Mouse (Mus musculus): ENCODE data around the gene Kank4. TPM values are rescaled to one million over a fixed set of nuclear protein-coding genes. Genes with fewer than 3 reads are reported as not detected.

Gene Kank4
- 0.47 and 0.69 TPM in 2 replicates for polyA plus RNA-seq (2015; fragmentation: Nextera tagmentation; extraction: Ambion mirVana)

DNA sequence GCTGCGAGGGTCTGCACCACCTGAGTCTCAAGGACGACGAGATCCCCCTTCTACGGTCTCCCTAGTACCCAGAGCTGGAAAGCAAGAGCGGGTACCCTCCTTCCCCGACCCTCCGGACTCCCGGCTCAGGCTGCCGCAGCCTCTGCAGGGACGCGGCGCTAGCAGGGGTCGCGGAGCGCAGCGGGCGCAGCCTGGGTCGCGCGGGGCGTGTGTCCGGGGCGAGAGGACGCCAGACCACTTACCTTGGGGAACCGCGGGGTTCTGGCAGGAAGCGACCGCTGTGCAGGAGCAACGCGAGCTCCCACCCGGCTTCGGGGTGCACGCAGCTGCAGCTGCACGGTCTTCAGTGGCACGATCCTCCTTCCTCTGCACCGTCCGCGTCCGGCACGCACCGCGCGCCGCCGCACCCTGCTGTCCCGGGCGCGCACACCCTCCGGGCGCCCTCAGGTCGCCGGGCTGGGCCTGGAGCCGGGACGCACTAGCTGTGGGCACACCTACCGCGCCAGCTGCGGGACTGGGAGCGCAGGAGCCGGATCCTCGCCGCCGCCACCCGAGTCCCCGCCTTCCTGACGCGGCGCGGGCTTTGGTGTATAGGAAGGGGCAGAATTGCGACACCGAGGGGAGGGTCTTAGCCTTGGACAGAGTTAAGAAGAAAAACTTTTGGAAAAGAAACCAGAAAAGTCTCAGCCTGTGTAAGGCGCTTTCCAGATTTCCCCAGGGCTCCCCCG, at the start of gene Kank4:
TSS of gene Kank4 (minus strand) at position 354 of the 728 bp plus-strand sequence.

DNA sequence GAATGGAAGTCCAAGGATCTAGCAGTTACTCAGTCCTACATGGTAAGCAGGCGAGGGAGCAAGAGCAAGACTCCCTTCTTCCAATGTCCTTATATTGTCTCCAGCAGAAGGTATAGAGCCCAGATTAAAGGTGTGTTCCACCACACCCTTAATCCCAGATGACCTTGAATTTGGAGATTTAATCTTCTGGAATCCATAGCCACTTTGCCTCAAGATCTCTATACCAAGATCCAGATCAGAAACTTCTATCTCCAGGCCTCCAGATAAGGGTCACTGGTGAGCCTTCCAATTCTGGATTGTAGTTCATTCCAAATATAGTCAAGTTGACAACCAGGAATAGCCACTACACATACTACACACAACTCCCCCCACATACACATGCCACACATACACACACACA, 6.4 kb upstream of the Kank4 start, which contains the start of gene I0C0044D17Rik:
TSS of gene I0C0044D17Rik (minus strand) at position 101 of the 400 bp plus-strand sequence.

DNA sequence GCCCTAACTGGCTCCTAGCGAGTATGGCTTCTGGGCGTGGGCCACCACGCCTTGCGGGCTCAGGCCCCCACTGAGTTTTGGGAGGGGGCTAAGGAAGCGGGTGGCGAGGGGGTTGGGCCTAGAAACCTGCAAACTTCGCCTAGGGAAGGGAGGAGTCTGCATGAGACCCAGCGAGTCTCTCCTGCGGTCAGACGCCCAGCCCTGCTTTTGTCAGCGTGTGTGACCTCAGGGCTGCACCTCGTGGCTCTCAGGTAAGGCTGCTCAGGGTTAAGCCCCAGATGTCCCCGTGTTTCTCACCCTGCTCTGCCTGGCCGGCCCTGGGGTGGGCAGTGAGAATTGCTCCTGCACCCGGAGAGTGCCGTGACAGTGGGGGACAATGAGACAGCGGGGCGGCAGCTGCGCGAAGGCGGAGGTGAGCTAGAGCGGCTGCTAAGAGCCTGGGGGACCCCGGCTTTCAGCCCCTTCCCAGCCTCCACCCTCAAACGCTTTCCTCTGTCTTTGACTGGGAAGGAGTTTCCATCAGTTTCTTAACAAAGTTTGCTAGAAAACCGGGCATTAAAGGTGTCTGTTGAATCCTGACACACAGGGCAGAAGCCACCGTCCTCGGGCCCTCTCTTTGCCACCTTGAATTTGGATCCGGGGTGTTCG, 90.6 kb downstream of the Kank4 start, which contains the start of gene L1td1:
TSS of gene L1td1 (plus strand) at position 145 of the 648 bp plus-strand sequence.

Other genes with a start within 250 kb of the Kank4 start
- not detected in 2 replicates for gene L1td1, start 90.8 kb downstream of the Kank4 start, polyA plus RNA-seq (2015; fragmentation: Nextera tagmentation; extraction: Ambion mirVana)
- not detected in 2 replicates for gene I0C0044D17Rik, start 6.3 kb upstream of the Kank4 start, polyA plus RNA-seq (2015; fragmentation: Nextera tagmentation; extraction: Ambion mirVana)
- 39.2 and 43.3 TPM in 2 replicates for gene Usp1, start 106.3 kb upstream of the Kank4 start, polyA plus RNA-seq (2015; fragmentation: Nextera tagmentation; extraction: Ambion mirVana)
- 9.3 and 14.1 TPM in 2 replicates for gene Angptl3, start 213.4 kb upstream of the Kank4 start, polyA plus RNA-seq (2015; fragmentation: Nextera tagmentation; extraction: Ambion mirVana)